Mouse (Mus musculus): ENCODE measurements around the gene Fmo1. TPM values are rescaled to one million over a fixed set of nuclear protein-coding genes. Genes with fewer than 3 reads are reported as not detected.

The Fmo1 gene
- 1.6 and 2.9 TPM in 2 replicates for polyA plus RNA-seq (2012; rRNA removed; ENCODE audit: low replicate concordance)

GRCm38 (mm10) chr1:162866280-162866681 lies at the start of gene Fmo1:
TSS of gene Fmo1 (minus strand) at chr1:162866610.

GRCm38 (mm10) chr1:162897838-162898811 lies 31.7 kb upstream of the Fmo1 start, which contains the start of gene Fmo2:
TSS of gene Fmo2 (minus strand) at chr1:162898726.

GRCm38 (mm10) chr1:162813836-162814156 lies 52.6 kb downstream of the Fmo1 start, which contains the start of gene Fmo4:
TSS of gene Fmo4 (minus strand) at chr1:162813972.

Other genes starting within 250 kb of the Fmo1 start
- gene Myoc, start 227.5 kb downstream of the Fmo1 start, polyA plus RNA-seq (2012; rRNA removed; ENCODE audit: low replicate concordance): not detected in 2 replicates
- gene Myocos, start 208.4 kb downstream of the Fmo1 start, polyA plus RNA-seq (2012; rRNA removed; ENCODE audit: low replicate concordance): not detected in 2 replicates
- 11.9 and 20.4 TPM in 2 replicates for gene Prrc2c, start 126.1 kb downstream of the Fmo1 start, polyA plus RNA-seq (2012; rRNA removed; ENCODE audit: low replicate concordance)
- 4.6 and 6.5 TPM in 2 replicates for gene Fmo4, start 52.6 kb downstream of the Fmo1 start, polyA plus RNA-seq (2012; rRNA removed; ENCODE audit: low replicate concordance)
- gene Fmo2, start 32.1 kb upstream of the Fmo1 start, polyA plus RNA-seq (2012; rRNA removed; ENCODE audit: low replicate concordance): 0.76 and 0.92 TPM in 2 replicates
- not detected in 2 replicates for gene Fmo6, start 70.9 kb upstream of the Fmo1 start, polyA plus RNA-seq (2012; rRNA removed; ENCODE audit: low replicate concordance)
- not detected in 2 replicates for gene Fmo3, start 117.9 kb upstream of the Fmo1 start, polyA plus RNA-seq (2012; rRNA removed; ENCODE audit: low replicate concordance)
- not detected in 2 replicates for gene Mroh9, start 219.1 kb upstream of the Fmo1 start, polyA plus RNA-seq (2012; rRNA removed; ENCODE audit: low replicate concordance)